Mouse (Mus musculus) lung, embryonic 16.5 days (tissue): ENCODE data around the gene Sftpd. TPM values are rescaled to one million over a fixed set of nuclear protein-coding genes. Genes with fewer than 3 reads are reported as not detected.

Experiments
- ATAC-seq: fragments of 200-750 bp; cut with Nextera tagmentation; 2 replicates; pipeline ENCODE4 v1.8.0; 2017; ENCODE audit warnings: low read depth, mild to moderate bottlenecking, moderate library complexity
- H3K27ac ChIP-seq: fragments of 300-500 bp; sonication (generic); 2 replicates; pipeline ENCODE4 v1.5.1; 2014; ENCODE audit warnings: mild to moderate bottlenecking, control low read depth, low read length
- H3K27me3 ChIP-seq: fragments of 300-500 bp; sonication (generic); 2 replicates; pipeline ENCODE4 v1.6.1; 2014; ENCODE audit warnings: low read depth, low read length, mixed read lengths; ENCODE audit not compliant: control insufficient read depth, insufficient read depth
- H3K36me3 ChIP-seq: fragments of 300-500 bp; sonication (generic); 2 replicates; pipeline ENCODE4 v1.6.1; 2014; ENCODE audit warnings: low read length; ENCODE audit not compliant: control insufficient read depth, insufficient read depth
- H3K4me1 ChIP-seq: fragments of 300-500 bp; sonication (generic); replicated peaks from 2 replicates; pipeline ENCODE4 v1.6.1; 2014; ENCODE audit warnings: low read length, mixed read lengths; ENCODE audit not compliant: control insufficient read depth, insufficient read depth
- H3K4me2 ChIP-seq: fragments of 300-500 bp; sonication (generic); 2 replicates; pipeline ENCODE4 v1.6.1; 2014; ENCODE audit warnings: low read depth, low read length, control low read depth
- H3K4me3 ChIP-seq: fragments of 300-500 bp; sonication (generic); 2 replicates; pipeline ENCODE4 v1.5.1; 2014; ENCODE audit warnings: mild to moderate bottlenecking, low read length, control low read depth
- H3K9ac ChIP-seq: fragments of 300-500 bp; sonication (generic); 2 replicates; pipeline ENCODE4 v1.6.1; 2014; ENCODE audit warnings: low read length, control low read depth
- H3K9me3 ChIP-seq: fragments of 300-500 bp; sonication (generic); 2 replicates; pipeline ENCODE4 v1.6.1; 2016; ENCODE audit warnings: low read length; ENCODE audit not compliant: control insufficient read depth
- WGBS: fragments of 180-500 bp; shearing (Covaris S2); extraction: QIAGEN DNeasy Blood & Tissue Kit; methylation state at CpG from one replicate; pipeline ENCODE4 v1.1.7; 2014; 5-methylcytosine and 5-hydroxymethylcytosine counted together
- polyA plus RNA-seq: library from polyadenylated mRNA; unstranded; fragments of >200 nt; fragmentation: Nextera tagmentation; extraction: Ambion mirVana; gene quantifications from 2 replicates; pipeline ENCODE4 v1.2.1, GENCODE M21; 2015

Sftpd gene
- 3.3 and 6.7 TPM in 2 replicates for polyA plus RNA-seq

GRCm38 (mm10) chr14:41185059-41185821 is at the start of gene Sftpd:
Sftpd (minus strand) TSS chr14:41185149.
- no peak within 1 kb of the TSS for H3K4me2 ChIP-seq
- H3K4me1 ChIP-seq = no peaks in the 10 kb centered on the region
- no peak within 1 kb of the TSS for H3K4me3 ChIP-seq
- no peaks in the 10 kb centered on the region for H3K27me3 ChIP-seq
- H3K27ac ChIP-seq = no peak within 1 kb of the TSS
- H3K9me3 ChIP-seq = no peaks in the 10 kb centered on the region
- peak; percentile 57 for ATAC-seq
- H3K36me3 ChIP-seq = no peaks in the 10 kb centered on the region
- no peak within 1 kb of the TSS for H3K9ac ChIP-seq
- 55% methylated on average over 4 of the region's 4 CpGs for WGBS

DNA sequence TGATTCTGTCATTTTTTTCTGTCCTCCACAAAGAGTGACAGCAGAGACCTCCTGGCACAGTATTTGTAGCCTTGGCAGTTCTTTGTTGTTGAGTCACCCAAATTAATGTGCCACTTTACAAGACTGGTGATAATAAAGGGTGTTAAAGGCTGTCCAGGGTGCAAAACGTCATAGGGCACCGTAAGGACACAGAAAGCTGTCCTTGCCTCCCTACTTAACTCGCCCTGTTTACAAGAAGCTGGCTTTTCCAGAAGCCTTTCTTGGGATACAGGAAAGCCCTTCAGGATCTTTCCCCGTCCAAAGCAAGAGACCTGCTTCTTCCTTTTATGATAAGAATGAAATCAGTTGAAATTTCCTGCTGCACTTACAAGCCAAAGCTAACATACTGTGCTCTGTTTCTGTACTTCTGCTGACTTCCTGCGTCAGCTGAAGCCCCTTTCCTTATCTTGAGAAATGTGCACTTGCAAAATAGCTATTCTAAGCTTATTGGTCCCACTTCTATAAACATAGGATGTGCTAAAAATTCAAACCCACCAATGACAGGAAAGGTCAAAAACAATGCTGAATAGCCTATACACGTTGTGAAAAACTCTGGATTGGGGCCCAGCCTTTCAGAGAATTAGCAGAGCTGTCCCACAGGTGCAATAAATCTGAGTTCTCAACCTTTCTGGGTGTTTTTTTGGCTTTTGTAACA is 13.2 kb upstream of the Sftpd start:
- H3K9ac ChIP-seq = no peak overlapping the region
- no peaks in the 10 kb centered on the region; the same call in 1 of the 2 replicates for H3K4me1 ChIP-seq
- no peaks in the 10 kb centered on the region for H3K27me3 ChIP-seq
- peak overlapping the region; percentile 55 for H3K27ac ChIP-seq
- no peaks in the 10 kb centered on the region for H3K9me3 ChIP-seq
- H3K4me3 ChIP-seq = no peak overlapping the region
- ATAC-seq = peak; percentile 59; the same call in 1 of the 2 replicates
- WGBS = 20% methylated on average over 6 of the region's 6 CpGs
- no peak overlapping the region for H3K4me2 ChIP-seq
- no peaks in the 10 kb centered on the region for H3K36me3 ChIP-seq

DNA sequence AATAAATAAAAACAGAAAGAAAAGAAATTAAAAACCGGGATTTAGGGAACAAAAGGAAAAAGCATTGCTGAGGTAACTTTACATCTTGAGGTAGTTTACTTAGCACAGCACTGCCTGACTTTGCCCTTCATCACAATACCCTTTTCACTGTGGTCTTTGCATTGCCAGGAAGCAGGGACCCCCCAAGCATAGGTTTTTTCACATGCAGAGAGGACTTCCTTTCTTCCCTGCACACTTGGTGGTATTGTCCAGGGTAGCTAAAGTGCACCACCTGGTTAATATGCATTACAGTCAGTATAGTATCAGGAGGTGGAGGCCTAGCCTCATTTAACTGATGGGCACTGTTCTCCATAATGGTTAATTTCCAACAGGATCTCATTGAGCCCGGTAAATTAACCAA is 4.5 kb upstream of the Sftpd start:
- no peaks in the 10 kb centered on the region; the same call in 1 of the 2 replicates for H3K9me3 ChIP-seq
- no peak overlapping the region for H3K27ac ChIP-seq
- no peak overlapping the region for H3K9ac ChIP-seq
- ATAC-seq = no peak
- no peaks in the 10 kb centered on the region for H3K36me3 ChIP-seq
- no peaks in the 10 kb centered on the region for H3K27me3 ChIP-seq
- 77% methylated on average over 2 of the region's 2 CpGs for WGBS
- H3K4me1 ChIP-seq = no peaks in the 10 kb centered on the region
- no peak overlapping the region for H3K4me3 ChIP-seq
- no peak overlapping the region for H3K4me2 ChIP-seq

DNA sequence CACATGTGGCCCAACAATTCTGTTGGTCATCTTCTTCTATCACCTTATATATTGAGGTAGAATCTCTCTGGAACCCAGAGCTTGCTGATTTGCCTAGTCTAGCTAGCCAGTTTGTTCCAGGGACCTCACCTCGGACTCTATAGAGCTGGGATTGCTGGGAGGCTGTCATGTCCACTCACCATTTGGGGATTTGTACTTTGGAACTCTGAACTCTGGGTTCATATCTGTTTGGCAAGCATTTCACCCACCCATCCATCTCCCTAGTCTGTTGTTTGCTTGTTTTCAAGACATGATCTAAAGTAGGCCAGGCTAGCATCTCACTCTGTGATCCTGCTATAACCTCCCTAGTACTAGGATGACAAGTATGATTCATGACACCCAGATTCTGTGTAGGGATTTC is 10.1 kb downstream of the Sftpd start:
- Histone ChIP-seq H3K9me3 (no peaks in the 10 kb centered on the region), H3K4me2 (no peak overlapping the region), H3K36me3 (no peaks in the 10 kb centered on the region), H3K9ac (no peak overlapping the region), H3K27me3 (no peaks in the 10 kb centered on the region), H3K27ac (no peak overlapping the region), H3K4me3 (no peak overlapping the region), H3K4me1 (no peaks in the 10 kb centered on the region)
- WGBS = 76% methylated on average over 1 of the region's 1 CpGs
- no peak for ATAC-seq

- H3K27me3 ChIP-seq = no peaks in the 10 kb centered on the region
- H3K4me3 ChIP-seq = no peak overlapping the region
- peak; percentile 53; the same call in 1 of the 2 replicates for ATAC-seq
- no peaks in the 10 kb centered on the region for H3K4me1 ChIP-seq
- no peaks in the 10 kb centered on the region for H3K36me3 ChIP-seq
- H3K9ac ChIP-seq = no peak overlapping the region
- no peak overlapping the region for H3K4me2 ChIP-seq
- peak overlapping the region; percentile 60 for H3K27ac ChIP-seq
- no peaks in the 10 kb centered on the region for H3K9me3 ChIP-seq
- 53% methylated on average over 2 of the region's 2 CpGs for WGBS
These were observed 14.4 kb downstream of the Sftpd start for GRCm38 (mm10) chr14:41170514-41170913.

GRCm38 (mm10) chr14:41168567-41168966 is 16.4 kb downstream of the Sftpd start:
- no peak overlapping the region for H3K4me2 ChIP-seq
- ATAC-seq = peak; percentile 67; the same call in 1 of the 2 replicates
- H3K27ac ChIP-seq = no peak overlapping the region
- no peak overlapping the region for H3K9ac ChIP-seq
- H3K36me3 ChIP-seq = no peaks in the 10 kb centered on the region
- H3K4me3 ChIP-seq = no peak overlapping the region
- H3K27me3 ChIP-seq = no peaks in the 10 kb centered on the region
- WGBS = 82% methylated on average over 1 of the region's 1 CpGs
- H3K4me1 ChIP-seq = no peaks in the 10 kb centered on the region
- H3K9me3 ChIP-seq = no peaks in the 10 kb centered on the region

DNA sequence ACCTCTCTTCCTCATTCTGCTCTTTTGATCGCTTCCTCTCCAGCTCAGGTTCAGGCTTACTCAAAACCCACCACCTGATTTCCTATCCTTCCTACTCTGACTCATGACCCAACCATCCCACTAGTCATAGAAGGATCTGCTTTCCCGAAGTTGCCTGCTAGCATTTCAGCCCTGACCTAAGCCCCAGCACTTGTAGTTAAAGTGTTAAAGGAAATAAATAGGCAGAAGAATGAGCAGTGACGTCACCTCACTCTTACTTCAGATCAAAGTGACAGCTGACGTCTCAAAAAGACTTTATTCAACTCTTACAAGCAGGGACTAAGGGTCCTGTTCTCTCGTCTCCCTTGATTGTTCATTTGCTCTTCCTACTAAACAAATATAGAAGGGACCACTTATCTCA is 17.7 kb downstream of the Sftpd start:
- no peaks in the 10 kb centered on the region for H3K9me3 ChIP-seq
- H3K4me1 ChIP-seq = no peaks in the 10 kb centered on the region
- H3K36me3 ChIP-seq = no peaks in the 10 kb centered on the region
- no peak overlapping the region for H3K4me2 ChIP-seq
- no peak overlapping the region for H3K27ac ChIP-seq
- no peaks in the 10 kb centered on the region for H3K27me3 ChIP-seq
- 35% methylated on average over 5 of the region's 5 CpGs for WGBS
- no peak overlapping the region for H3K4me3 ChIP-seq
- ATAC-seq = no peak
- H3K9ac ChIP-seq = no peak overlapping the region

- 7% methylated on average over 2 of the region's 2 CpGs for WGBS
- Histone ChIP-seq H3K36me3 (no peaks in the 10 kb centered on the region), H3K4me1 (peaks cover 2% of the 10 kb centered on the region; the same call in 1 of the 2 replicates), H3K27ac (no peak overlapping the region), H3K9me3 (no peaks in the 10 kb centered on the region), H3K4me2 (no peak overlapping the region), H3K9ac (no peak overlapping the region), H3K27me3 (no peaks in the 10 kb centered on the region), H3K4me3 (no peak overlapping the region)
- peak; percentile 75 for ATAC-seq
These were observed 22.3 kb downstream of the Sftpd start for GRCm38 (mm10) chr14:41162663-41163062.

- Histone ChIP-seq H3K4me3 (no peak overlapping the region), H3K27ac (no peak overlapping the region; the same call in 1 of the 2 replicates), H3K4me2 (no peak overlapping the region), H3K36me3 (no peaks in the 10 kb centered on the region), H3K9ac (no peak overlapping the region), H3K9me3 (no peaks in the 10 kb centered on the region), H3K27me3 (no peaks in the 10 kb centered on the region), H3K4me1 (peaks cover 2% of the 10 kb centered on the region; the same call in 1 of the 2 replicates)
- WGBS = 11% methylated on average over 1 of the region's 1 CpGs
- no peak for ATAC-seq
These were observed 24.2 kb downstream of the Sftpd start for GRCm38 (mm10) chr14:41160743-41161142.
